Mouse (Mus musculus) B cell, adult 67 days (primary cell): Measurements from ENCODE around the gene Myo15. TPM values are rescaled to one million over a fixed set of nuclear protein-coding genes. Genes with fewer than 3 reads are reported as not detected.

ENCODE experiments used
- total RNA-seq, 2 experiments: library from RNA; stranded (reverse); gene quantifications; 4 replicates each; pipeline ENCODE4 v1.2.4; 2023

Myo15 gene
- total RNA-seq = 1 to 10 TPM in 1 of 2 experiments, under 1 TPM in 1; 0.83 to 1.0 TPM

GRCm38 (mm10) chr11:60469039-60469438, at the start of gene Myo15:
Gene Myo15 (plus strand): TSS chr11:60469339.

GRCm38 (mm10) chr11:60454080-60454744, 14.9 kb upstream of the Myo15 start, which contains the start of gene Drg2:
Gene Drg2 (plus strand): TSS chr11:60454591.

GRCm38 (mm10) chr11:60536180-60536858, 67.2 kb downstream of the Myo15 start, which contains the start of gene Alkbh5:
Gene Alkbh5 (plus strand): TSS chr11:60536381.

Other genes starting within 250 kb of the Myo15 start
- gene Srebf1, start 246.8 kb upstream of the Myo15 start, total RNA-seq = 100 to 1,000 TPM; 123 to 125 TPM
- 10 to 100 TPM; 30.2 to 37.3 TPM for gene Tom1l2, start 116.4 kb upstream of the Myo15 start, total RNA-seq
- gene Drc3, start 116.0 kb upstream of the Myo15 start, total RNA-seq = 1 to 10 TPM in 1 of 2 experiments, not detected in 1; 1.2 TPM
- 10 to 100 TPM; 22.8 TPM for gene Gid4, start 52.2 kb upstream of the Myo15 start, total RNA-seq
- 10 to 100 TPM; 25.5 to 36.5 TPM for gene Atpaf2, start 50.9 kb upstream of the Myo15 start, total RNA-seq
- gene Drg2, start 14.7 kb upstream of the Myo15 start, total RNA-seq = 10 to 100 TPM; 66.7 to 73.7 TPM
- 10 to 100 TPM; 66.8 to 76.7 TPM for gene Alkbh5, start 67.0 kb downstream of the Myo15 start, total RNA-seq
- 10 to 100 TPM; 32.8 to 38.4 TPM for gene Llgl1, start 230.4 kb downstream of the Myo15 start, total RNA-seq